In genomic region chr2:144265916-144266683, GRCm38 (mm10) we compare ENCODE assay signal across 11 mouse cellular contexts. TPM values are rescaled to one million over a fixed set of nuclear protein-coding genes. Genes with fewer than 3 reads are reported as not detected.
DNase-seq lines count a peak whose midpoint lies in the region; ATAC-seq and TF ChIP-seq lines count a peak whose summit lies in the region.
"Had no signal": no experiment of that assay in that cellular context is flagged by ENCODE, and none has a peak within 500 bp of the region (broad histone marks: within the 10 kb centered on the region; RNA-seq: fewer than 3 reads in every experiment).

No protein-coding gene starts in this region.

- peaks cover 1% of the 10 kb centered on the region for H3K4me1 ChIP-seq in heart, adult 2 months (ENCODE audit: control insufficient read depth, insufficient read depth, low read length)
- peaks cover 6% of the 10 kb centered on the region; the same call in 1 of the 2 replicates for H3K4me1 ChIP-seq in spleen, adult 2 months (ENCODE audit: control insufficient read depth, insufficient read depth, insufficient read length)
- H3K4me1 ChIP-seq in intestine, embryonic 16.5 days (ENCODE audit: control insufficient read depth, insufficient read depth, low read length): peaks cover 29% of the 10 kb centered on the region

- no peak overlapping the region for H3K9ac ChIP-seq in heart, adult 2 months (ENCODE audit: low read depth, low read length)
- peak overlapping the region; percentile 20; the same call in 1 of the 2 replicates for H3K9ac ChIP-seq in intestine, embryonic 16.5 days (ENCODE audit: low read depth, low read length)
- H3K9ac ChIP-seq: embryonic facial prominence, embryonic 15.5 days; limb, embryonic 15.5 days had no signal

- peaks cover 26% of the 10 kb centered on the region for H3K36me3 ChIP-seq in heart, adult 2 months (ENCODE audit: control insufficient read depth, insufficient read depth, low read length)
- peaks cover 14% of the 10 kb centered on the region for H3K36me3 ChIP-seq in spleen, adult 2 months (ENCODE audit: control insufficient read depth, insufficient read depth, low read length)
- H3K36me3 ChIP-seq in intestine, embryonic 16.5 days (ENCODE audit: control insufficient read depth, insufficient read depth, low read length): peaks cover 8% of the 10 kb centered on the region; the same call in 1 of the 2 replicates

- no peak for ATAC-seq in intestine, embryonic 16.5 days
- ATAC-seq: hindbrain, postnatal 0 days had no signal

- intact Hi-C loops in heart, adult 2 months (cut with DNase I): no loop called here

- peak overlapping the region; percentile 18; the same call in 1 of the 2 replicates for H3K4me2 ChIP-seq in intestine, embryonic 16.5 days (ENCODE audit: low read depth, low read length)
- H3K4me2 ChIP-seq: embryonic facial prominence, embryonic 15.5 days; limb, embryonic 15.5 days had no signal

- peak overlapping the region; percentile 15; the same call in 1 of the 2 replicates for H3K27ac ChIP-seq in heart, adult 2 months
- H3K27ac ChIP-seq in spleen, adult 2 months (ENCODE audit: insufficient read depth, low read length): peak overlapping the region; percentile 73
- H3K27ac ChIP-seq in intestine, embryonic 16.5 days (ENCODE audit: low read length): no peak overlapping the region
- H3K27ac ChIP-seq: embryonic facial prominence, embryonic 15.5 days; hindbrain, postnatal 0 days; limb, embryonic 15.5 days had no signal

- DNase-seq in heart, adult 2 months: peak; percentile 30 to 65
- DNase-seq in heart, postnatal 4 days: no peak
- peak in 1 of 2 experiments; percentile 37 for DNase-seq in spleen, adult 2 months (ENCODE audit: low read depth in 1 of 2, low spot score in 2 of 2)
- DNase-seq in spleen, postnatal 14 days (ENCODE audit: low spot score in 2 of 2): no peak
- DNase-seq in embryo, embryonic 11 days: no peak
- DNase-seq in cerebellum, adult 11-12 months: no peak
- no peak for DNase-seq in frontal cortex, adult 2 months (ENCODE audit: extremely low spot score in 1 of 2, low spot score in 1 of 2)

- TF ChIP-seq EP300 in heart, adult 2 months (IDR thresholded peaks at IDR 0.05; ENCODE audit: insufficient read depth, low read depth, low read length): 0 out of 2 replicates have a peak, but pooled peaks have one; percentile 15

- H3K9me3 ChIP-seq in intestine, embryonic 16.5 days (ENCODE audit: control insufficient read depth, low read length): no peaks in the 10 kb centered on the region
- H3K9me3 ChIP-seq: embryonic facial prominence, embryonic 15.5 days; limb, embryonic 15.5 days had no signal

- no peak overlapping the region for H3K4me3 ChIP-seq in heart, adult 2 months
- peak overlapping the region; percentile 10; the same call in 1 of the 2 replicates for H3K4me3 ChIP-seq in spleen, adult 2 months (ENCODE audit: extremely low read depth, insufficient read depth, insufficient read length)
- H3K4me3 ChIP-seq in intestine, embryonic 16.5 days (ENCODE audit: low read length): 0 out of 2 replicates have a peak overlapping the region, but pooled peaks have one; percentile 1
- H3K4me3 ChIP-seq: embryonic facial prominence, embryonic 15.5 days; limb, embryonic 15.5 days had no signal

- H3K79me2 ChIP-seq in heart, adult 2 months (replicated peaks; ENCODE audit: control insufficient read depth, insufficient read depth, low read length): peaks cover 5% of the 10 kb centered on the region

- 51% methylated on average over 4 of the region's 4 CpGs for WGBS in heart, adult 2 months
- 23% methylated on average over 4 of the region's 4 CpGs for WGBS in spleen, adult 2 months
- 33% methylated on average over 4 of the region's 4 CpGs for WGBS in intestine, embryonic 16.5 days

- no peaks in the 10 kb centered on the region for H3K27me3 ChIP-seq in heart, adult 2 months (ENCODE audit: control insufficient read depth, insufficient read depth, low read length)
- no peaks in the 10 kb centered on the region for H3K27me3 ChIP-seq in spleen, adult 2 months (ENCODE audit: control insufficient read depth, insufficient read depth, low read length)
- H3K27me3 ChIP-seq in intestine, embryonic 16.5 days (replicated peaks; ENCODE audit: control insufficient read depth, insufficient read depth, low read length): no peaks in the 10 kb centered on the region
- H3K27me3 ChIP-seq: embryonic facial prominence, embryonic 15.5 days; limb, embryonic 15.5 days had no signal

- TF ChIP-seq POLR2A in heart, adult 2 months (IDR thresholded peaks at IDR 0.05; ENCODE audit: insufficient read depth, low read depth, low read length): peak; percentile 43; the same call in 1 of the 2 replicates
- no peak for TF ChIP-seq POLR2A in spleen, adult 2 months (IDR thresholded peaks at IDR 0.05; ENCODE audit: low read depth, low read length)

- no peak for TF ChIP-seq CTCF in heart, adult 2 months (IDR thresholded peaks at IDR 0.05)
- TF ChIP-seq CTCF in spleen, adult 2 months (IDR thresholded peaks at IDR 0.05; ENCODE audit: extremely low read depth, insufficient read depth, insufficient read length, insufficient replicate concordance): no peak

RNA-seq across cellular contexts. Expression of gene Mgme1, which starts 4.4 kb away (rescaled TPM):
- total RNA-seq in heart, adult 2 months (2021): 10 to 100 TPM; 16.4 to 17.5 TPM
- polyA plus RNA-seq in heart, adult 2 months (2012; rRNA removed): 7.3 and 11.9 TPM in 2 replicates
- total RNA-seq in heart, postnatal 4 days (2021): 10 to 100 TPM; 10.2 to 11.8 TPM
- polyA plus RNA-seq in spleen, adult 2 months (2012; rRNA removed): 2.0 and 2.1 TPM in 2 replicates
- 22.8 and 23.9 TPM in 2 replicates for polyA plus RNA-seq in intestine, embryonic 16.5 days (2015; fragmentation: Nextera tagmentation; extraction: Ambion mirVana)
- polyA plus RNA-seq in frontal cortex, adult 2 months (2012; rRNA removed): 5.9 and 6.0 TPM in 2 replicates

RNA-seq across cellular contexts. Expression of gene Snx5, which starts 4.6 kb away (rescaled TPM):
- 10 to 100 TPM; 51.5 to 55.3 TPM for total RNA-seq in heart, adult 2 months (2021)
- 22.2 and 39.7 TPM in 2 replicates for polyA plus RNA-seq in heart, adult 2 months (2012; rRNA removed)
- total RNA-seq in heart, postnatal 4 days (2021): 10 to 100 TPM; 65.8 to 68.2 TPM
- polyA plus RNA-seq in spleen, adult 2 months (2012; rRNA removed): 80.2 and 100 TPM in 2 replicates
- 147 and 149 TPM in 2 replicates for polyA plus RNA-seq in intestine, embryonic 16.5 days (2015; fragmentation: Nextera tagmentation; extraction: Ambion mirVana)
- polyA plus RNA-seq in frontal cortex, adult 2 months (2012; rRNA removed): 74.7 and 83.1 TPM in 2 replicates

Comparison
In these comparisons a context has a peak if more than half of its experiments do, and no peak if none do; other contexts are left out.
1. DNase-seq: peak in heart, adult 2 months (2 of 2); none in heart, postnatal 4 days (single experiment), spleen, postnatal 14 days (0 of 2), embryo, embryonic 11 days (single experiment), cerebellum, adult 11-12 months (single experiment) and frontal cortex, adult 2 months (0 of 2).